Mouse (Mus musculus): ENCODE data around the gene Pcbp4.

DNA sequence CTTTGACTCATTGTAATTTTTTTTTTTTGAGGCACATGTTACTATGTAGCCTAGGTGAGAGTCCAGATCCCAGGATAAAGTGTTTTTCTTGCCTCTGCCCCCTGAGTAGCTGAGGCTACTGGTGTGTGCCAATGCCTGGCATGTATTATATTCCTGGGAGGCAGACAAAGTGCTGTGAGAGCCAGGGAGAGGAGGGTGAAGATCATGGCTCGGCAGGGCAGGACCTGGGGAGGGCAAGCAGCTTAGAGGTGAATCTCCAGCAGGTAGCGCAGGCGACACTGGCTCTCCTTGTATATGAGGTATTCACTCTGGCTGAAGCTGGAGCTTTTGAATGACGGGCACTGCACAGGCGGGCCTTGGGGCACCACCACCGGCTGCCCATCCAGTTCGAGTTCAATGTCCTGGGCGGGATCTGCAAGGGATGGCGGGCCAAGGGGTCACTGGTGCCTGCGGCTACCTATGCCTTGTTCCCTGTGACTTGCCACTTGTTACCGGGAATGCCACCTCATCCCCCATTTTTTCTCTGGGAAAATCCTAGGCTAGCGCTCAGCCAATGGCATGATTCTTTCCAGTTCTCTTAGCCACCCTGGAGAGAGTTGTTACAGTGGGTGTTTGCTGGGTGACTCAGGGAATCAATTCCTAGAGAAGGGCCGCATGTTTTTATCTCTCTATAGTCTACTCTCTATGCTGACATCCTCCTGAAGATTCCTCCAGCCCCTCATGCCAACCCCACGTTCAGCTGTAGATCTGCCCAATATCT, 18.1 kb downstream of the Pcbp4 start:
- no peak for TF ChIP-seq CTCF (IDR thresholded peaks at IDR 0.05; ENCODE audit: control insufficient read depth, insufficient read depth, low read length)
- TF ChIP-seq POLR2A (IDR thresholded peaks at IDR 0.05; ENCODE audit: borderline replicate concordance, control insufficient read depth, low read depth, low read length) = no peak
